Mouse (Mus musculus) heart, postnatal 14 days (tissue): Measurements from ENCODE around the gene Baz2b. TPM values are rescaled to one million over a fixed set of nuclear protein-coding genes. Genes with fewer than 3 reads are reported as not detected.
"Not testable (repeated sequence)": the region's sequence is repeated elsewhere in the genome, so short reads cannot be mapped to it uniquely, and the experiment has no call there.

ENCODE experiments used
- DNase-seq, 2 experiments: peaks; one replicate each; pipeline ENCODE4 v3.0.0; 2021 to 2022
- intact Hi-C: fragments of 180-260 bp; cut with DNase I; formaldehyde crosslinking; loops from one replicate; pipeline ENCODE4 v1.15.1; 2025
- total RNA-seq, 2 experiments: library from RNA; stranded (reverse); gene quantifications; 2 replicates each; pipeline ENCODE4 v1.2.3; 2021

Gene Baz2b
- total RNA-seq, 2 experiments from 2014 or later = 44.6 to 54.8 TPM

- no peak for DNase-seq
- intact Hi-C loops = no loop called here
These were observed 94.7 kb downstream of the Baz2b start for GRCm38 (mm10) chr2:60114901-60115300.

DNA sequence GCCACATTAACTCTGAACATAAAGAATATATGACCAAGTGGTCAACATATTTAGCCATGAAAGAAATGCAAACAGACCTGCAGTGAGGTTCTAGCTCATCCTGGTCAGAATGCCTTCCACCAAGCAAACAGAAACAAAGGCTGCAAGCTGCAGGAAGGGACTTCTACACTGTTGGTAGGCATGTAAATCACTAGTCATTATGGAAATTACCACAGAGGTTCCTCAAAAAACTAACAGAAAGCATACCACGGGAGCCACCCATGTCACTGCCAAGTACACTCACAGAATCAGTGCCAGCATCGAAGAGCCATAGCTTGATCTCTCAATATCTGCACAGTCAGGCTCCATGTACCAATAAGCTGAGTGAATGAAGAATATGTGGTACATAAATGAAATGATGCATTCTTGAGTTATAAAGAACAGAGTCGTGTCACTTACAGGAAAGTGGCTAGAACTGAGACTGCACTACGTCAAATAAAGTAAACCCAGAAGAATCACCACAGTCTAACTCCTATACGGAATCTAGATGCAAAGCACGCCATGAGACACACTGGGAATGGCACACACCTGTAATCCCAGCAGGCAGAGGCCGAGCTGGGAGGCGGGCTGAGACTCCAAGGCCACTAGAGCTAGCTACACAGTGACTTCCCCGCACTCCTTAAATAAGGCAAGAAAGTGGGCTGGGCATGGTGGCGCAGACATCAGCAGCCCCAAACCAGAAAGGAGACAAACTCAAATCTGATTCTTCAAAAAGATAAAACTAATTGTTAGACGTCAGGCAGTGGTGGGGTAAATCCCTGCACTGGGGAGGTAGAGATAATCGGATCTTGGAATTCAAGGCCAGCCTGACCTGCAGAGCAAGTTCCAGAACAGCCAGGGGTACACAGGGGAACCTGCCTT lies 95.7 kb downstream of the Baz2b start:
- intact Hi-C loops = no loop called here
- no peak for DNase-seq

DNA sequence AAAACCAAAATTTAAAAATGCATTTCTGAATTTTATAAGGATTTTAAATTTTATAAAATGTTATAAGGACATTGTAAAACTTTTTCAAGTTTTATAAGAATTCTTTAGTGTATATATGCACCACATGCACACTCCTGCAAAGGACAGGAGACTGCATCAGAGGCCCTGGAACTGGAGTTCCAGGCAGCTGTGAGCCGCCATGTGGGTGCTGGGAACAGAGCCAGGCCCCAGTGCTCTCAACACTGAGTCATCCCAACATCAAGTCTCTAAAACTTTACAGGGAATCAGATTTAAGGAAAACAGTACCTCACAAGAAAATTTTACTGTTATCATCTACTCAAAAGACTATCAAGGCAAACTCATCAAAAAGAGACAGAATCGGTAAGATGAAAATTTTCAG lies 97.5 kb downstream of the Baz2b start:
- intact Hi-C loops = no loop called here
- DNase-seq = peak; percentile 41 to 43

DNA sequence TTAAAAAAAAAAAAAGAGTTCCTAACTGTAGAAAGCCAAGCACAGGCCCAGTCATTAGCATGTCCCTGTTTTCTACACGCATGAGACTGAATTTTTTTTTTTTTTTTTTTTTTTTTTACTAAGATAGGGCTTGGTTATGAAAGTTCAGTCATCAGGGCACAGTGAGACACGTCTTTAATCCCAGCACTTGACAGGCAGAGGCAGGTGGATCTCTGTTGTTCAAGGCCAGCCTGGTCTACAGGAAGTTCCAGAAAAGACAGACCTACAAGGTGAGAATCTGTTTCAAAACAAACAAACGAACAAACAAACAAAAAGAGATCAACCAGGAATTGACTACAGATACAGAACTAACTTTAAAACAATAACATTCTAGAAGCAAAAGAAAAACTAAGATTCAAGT lies 100.6 kb downstream of the Baz2b start:
- intact Hi-C loops = no loop called here
- DNase-seq = no peak

GRCm38 (mm10) chr2:60096625-60097024 lies 113.0 kb downstream of the Baz2b start:
- no peak for DNase-seq
- intact Hi-C loops = no loop called here

GRCm38 (mm10) chr2:60090280-60090679 lies 119.4 kb downstream of the Baz2b start:
- intact Hi-C loops = no loop called here
- DNase-seq = no peak

- intact Hi-C loops = no loop called here
- no peak for DNase-seq
These were observed 120.0 kb downstream of the Baz2b start for GRCm38 (mm10) chr2:60089528-60090247.

- DNase-seq = no peak
These were observed 120.7 kb downstream of the Baz2b start for GRCm38 (mm10) chr2:60088785-60089527.

DNA sequence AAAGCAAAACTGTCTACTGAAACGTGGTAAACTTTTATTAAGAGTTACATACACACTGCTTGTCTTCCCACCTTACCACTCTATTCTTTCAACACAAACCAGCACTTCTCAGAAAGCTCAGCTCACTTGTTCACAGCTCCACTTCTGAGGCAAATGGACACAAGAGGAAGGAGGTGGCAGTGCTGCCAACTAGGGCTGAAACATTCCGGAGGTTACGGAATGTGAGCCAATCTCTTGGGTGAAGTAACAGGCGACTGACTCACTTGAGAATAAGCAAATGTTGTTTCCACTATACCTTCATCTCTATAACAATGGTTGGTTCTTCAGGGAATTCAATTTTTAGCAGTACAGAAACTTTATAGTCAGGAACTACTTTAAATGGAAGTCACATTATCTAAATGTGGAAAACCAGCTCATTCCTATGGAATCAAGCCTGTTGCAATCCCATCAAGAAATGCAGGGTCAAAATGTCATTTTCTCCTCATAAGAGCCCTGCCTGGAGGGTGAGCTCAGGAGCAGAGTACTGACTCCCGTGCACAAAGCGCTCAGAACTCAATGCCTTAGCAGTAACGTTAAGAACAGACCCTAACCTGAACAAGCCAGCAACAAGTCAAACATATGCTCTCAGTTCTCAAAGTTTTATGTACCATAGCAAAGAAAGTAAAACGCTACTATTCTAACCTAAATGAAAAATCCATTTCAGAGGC lies 123.3 kb downstream of the Baz2b start:
- peak in 1 of 2 experiments; percentile 45 for DNase-seq
- intact Hi-C loops = no loop called here

More at GRCm38 (mm10) chr2:60088785-60089527, 120.7 kb downstream of the Baz2b start:
- intact Hi-C loops = no loop called here

DNA sequence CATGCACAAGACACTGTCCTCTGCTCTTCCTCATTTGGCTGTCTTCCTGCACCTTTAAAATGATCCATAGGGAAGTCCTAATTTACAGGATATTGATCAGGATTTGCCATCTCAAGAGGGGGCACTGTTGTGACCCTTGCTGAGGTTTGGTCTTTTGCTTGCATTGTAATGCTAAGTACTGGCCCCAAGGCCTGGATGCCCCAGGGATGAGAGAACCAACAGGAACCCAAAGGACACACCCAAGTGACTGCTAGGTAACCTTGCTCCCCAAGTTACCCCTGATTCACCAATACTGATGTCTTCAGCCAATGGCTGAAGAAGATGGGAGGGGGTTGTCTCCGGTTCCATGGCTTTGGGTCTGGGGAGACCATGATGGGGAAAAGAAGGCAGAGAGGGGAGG lies 124.8 kb downstream of the Baz2b start:
- no peak for DNase-seq
- intact Hi-C loops = no loop called here

GRCm38 (mm10) chr2:60082984-60083636 lies 126.5 kb downstream of the Baz2b start:
- intact Hi-C loops = no loop called here
- DNase-seq = peak; percentile 34 to 49

DNA sequence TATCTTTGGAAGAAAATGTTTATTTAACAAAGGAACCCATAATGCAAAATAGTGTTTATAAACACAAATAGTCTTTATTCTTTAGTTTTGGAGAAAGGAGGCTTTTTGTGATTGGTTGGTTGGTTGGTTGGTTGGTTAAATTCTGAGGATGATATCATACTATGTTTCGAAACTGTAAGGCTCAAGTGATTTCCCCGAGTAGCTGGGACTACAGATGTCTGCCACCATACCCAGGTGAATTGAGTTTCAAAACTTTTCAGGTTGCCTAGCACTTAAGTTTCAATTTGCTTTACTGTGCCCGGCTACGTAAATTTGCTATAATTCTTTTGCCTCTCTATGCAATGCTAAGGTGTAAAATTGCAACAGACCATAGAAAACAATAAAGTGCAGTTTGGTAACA lies 127.4 kb downstream of the Baz2b start:
- no peak for DNase-seq
- intact Hi-C loops = no loop called here

- intact Hi-C loops = loop anchor here (2.0 kb wide), 1 partner anchor 44 kb away; no protein-coding TSS in a partner anchor
- no peak for DNase-seq
These were observed 128.8 kb downstream of the Baz2b start for GRCm38 (mm10) chr2:60080831-60081230.

DNA sequence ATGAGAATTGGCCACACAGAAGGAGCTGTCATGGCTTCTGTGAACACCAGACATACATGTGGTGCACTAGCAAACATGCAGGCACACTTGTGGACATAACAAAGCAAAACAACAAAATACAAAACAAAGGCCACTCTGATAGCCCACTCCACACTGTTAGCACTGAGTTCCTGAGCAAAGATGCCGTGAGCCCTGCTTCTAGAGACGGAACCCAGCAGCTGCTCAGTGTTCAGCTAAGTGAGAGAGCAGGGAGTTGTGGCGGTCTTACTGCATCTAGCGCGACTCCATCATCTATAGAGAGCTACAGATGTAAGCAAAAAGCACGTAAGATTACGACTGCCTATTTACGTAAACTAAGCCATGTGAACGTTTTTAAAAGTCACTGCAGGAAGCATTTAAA lies 132.0 kb downstream of the Baz2b start:
- no peak for DNase-seq
- intact Hi-C loops = no loop called here

DNA sequence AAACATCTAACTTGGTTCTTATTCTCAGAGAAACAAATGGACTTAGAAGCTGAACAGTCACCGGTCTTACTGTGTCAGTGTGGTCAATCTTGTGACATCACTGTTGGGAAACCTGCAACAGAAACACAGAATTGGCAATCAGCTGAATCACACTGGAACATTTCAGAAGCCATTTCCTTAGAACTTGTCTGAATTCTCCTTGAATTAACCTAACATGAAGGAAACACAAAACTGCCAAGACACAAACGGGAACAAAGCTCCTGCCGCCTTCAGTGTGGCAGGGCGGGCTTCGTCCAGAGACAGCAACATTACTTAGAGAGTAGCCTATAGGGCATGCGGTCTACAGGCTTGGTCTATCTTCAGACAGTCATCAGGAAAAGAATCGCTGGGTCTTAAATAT lies 132.8 kb downstream of the Baz2b start:
- no peak for DNase-seq
- intact Hi-C loops = no loop called here

GRCm38 (mm10) chr2:60076025-60076424 lies 133.6 kb downstream of the Baz2b start:
- DNase-seq = no peak
- intact Hi-C loops = no loop called here

DNA sequence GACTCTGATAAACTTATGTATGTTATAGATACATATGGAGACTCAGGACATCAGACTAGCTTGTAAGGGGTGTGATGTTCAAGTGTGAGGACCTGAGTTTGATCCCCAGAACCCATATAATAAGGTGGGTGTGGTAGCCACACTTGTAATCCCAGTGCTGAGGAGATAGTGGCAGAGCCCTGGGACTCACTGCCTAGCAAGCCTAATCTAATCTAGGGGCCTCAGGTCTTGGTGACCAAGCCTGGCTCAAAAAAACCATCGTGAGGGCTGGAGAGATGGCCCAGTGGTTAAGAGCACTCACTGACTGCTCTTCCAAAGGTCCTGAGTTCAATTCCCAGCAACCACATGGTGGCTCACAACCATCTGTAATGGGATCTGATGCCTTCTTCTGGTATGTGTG lies 135.8 kb downstream of the Baz2b start:
- intact Hi-C loops, DNase-seq: not testable (repeated sequence)

GRCm38 (mm10) chr2:60071813-60072212 lies 137.8 kb downstream of the Baz2b start:
- intact Hi-C loops = no loop called here
- DNase-seq = peak in 1 of 2 experiments; percentile 25

- DNase-seq = no peak
- intact Hi-C loops = no loop called here
These were observed 138.7 kb downstream of the Baz2b start for GRCm38 (mm10) chr2:60070938-60071337.

DNA sequence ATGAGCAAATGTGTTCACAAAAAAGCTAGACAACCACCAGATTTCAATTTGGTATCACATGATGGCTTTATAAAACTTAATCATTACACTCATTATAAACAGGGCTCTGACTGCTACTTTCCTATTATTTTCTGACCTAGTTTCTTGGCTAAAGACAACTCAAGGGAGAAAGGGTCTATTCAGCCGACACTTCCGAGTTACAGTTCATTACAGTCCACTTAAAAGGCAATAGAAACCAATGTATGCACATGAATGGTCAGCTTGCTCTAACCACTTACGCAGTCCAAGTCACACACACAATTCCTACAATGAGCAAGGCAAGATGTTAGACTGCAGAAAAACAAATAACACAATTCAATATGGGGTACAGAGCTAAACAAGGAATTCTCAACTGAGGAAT lies 141.2 kb downstream of the Baz2b start:
- no peak for DNase-seq
- intact Hi-C loops = no loop called here
